Mouse (Mus musculus) embryonic fibroblast, embryonic 13.5 days (primary cell): ENCODE results near the gene Cab39l.

Source experiments
- CTCF ChIP-seq: IDR thresholded peaks from 2 replicates; pipeline ENCODE4 v1.5.1; 2011; ENCODE audit warnings: mild to moderate bottlenecking, control low read depth, low read length, moderate library complexity, borderline replicate concordance; ENCODE audit not compliant: insufficient read depth
- POLR2A ChIP-seq: IDR thresholded peaks from 2 replicates; pipeline ENCODE4 v1.6.1; 2011; ENCODE audit warnings: low read depth, mild to moderate bottlenecking, control low read depth, low read length, moderate library complexity

GRCm38 (mm10) chr14:59605671-59606353 is 165.0 kb downstream of the Cab39l start:
- peak; percentile 49; the same call in 1 of the 2 replicates for TF ChIP-seq CTCF
- no peak for TF ChIP-seq POLR2A
